Mouse (Mus musculus): ENCODE results near the gene Ugt2b5. TPM values are rescaled to one million over a fixed set of nuclear protein-coding genes. Genes with fewer than 3 reads are reported as not detected.
A peak's percentile ranks its signal among the peaks of the same experiment; 100 is the strongest.
"Not testable (repeated sequence)": the region's sequence is repeated elsewhere in the genome, so short reads cannot be mapped to it uniquely, and the experiment has no call there.

Gene Ugt2b5
- under 1 TPM in 1 of 2 experiments, not detected in 1; 0.17 TPM for total RNA-seq (2021)
- long read RNA-seq, experiment 1: 0 reads
- long read RNA-seq, experiment 2, partial matches to known transcripts: 0 of 2 reads
- long read RNA-seq, experiment 2, other reads (novel, unspliced or antisense): 0 of 2 reads

DNA sequence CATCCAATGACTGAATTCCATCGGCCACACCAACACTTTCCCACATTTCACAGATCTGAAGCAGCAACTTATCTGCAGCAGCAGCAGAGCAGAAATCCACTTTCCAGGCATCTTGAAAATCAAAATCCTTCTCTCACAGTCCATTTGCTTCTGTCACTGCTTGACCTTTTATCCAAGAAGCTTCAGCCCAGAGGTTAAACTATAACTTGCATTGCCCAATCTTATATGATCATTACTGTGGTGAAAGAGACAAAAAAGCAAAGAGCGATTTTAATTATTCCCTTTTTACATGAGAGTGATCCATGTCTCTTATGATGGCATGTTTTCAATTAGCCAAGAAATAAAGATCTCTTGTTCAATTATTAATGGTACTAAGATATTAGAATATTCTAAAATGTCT is at the start of gene Ugt2b5:
TSS of gene Ugt2b5 (minus strand) at position 123 of the 400 bp plus-strand sequence.
- DNase-seq: not testable (repeated sequence)

DNA sequence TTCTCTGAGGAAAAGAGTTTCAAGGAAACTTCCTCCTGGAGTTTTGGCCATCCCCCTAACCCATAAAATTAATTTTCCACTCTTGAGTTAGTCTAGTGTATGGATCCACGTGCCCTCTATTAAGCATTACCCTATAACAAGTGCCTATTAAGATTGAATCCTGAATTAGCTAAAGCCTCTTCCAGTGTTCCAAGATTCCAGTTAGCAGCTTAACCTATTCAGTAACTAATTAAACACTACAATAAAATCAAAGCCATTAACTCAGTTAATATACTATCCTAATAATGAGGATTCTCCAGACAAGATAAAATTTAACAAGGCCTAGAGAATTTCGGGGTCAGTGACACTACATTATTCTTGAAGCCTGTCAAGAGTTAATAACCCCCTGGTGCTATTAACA is 35.7 kb upstream of the Ugt2b5 start:
- not testable (repeated sequence) for DNase-seq

DNA sequence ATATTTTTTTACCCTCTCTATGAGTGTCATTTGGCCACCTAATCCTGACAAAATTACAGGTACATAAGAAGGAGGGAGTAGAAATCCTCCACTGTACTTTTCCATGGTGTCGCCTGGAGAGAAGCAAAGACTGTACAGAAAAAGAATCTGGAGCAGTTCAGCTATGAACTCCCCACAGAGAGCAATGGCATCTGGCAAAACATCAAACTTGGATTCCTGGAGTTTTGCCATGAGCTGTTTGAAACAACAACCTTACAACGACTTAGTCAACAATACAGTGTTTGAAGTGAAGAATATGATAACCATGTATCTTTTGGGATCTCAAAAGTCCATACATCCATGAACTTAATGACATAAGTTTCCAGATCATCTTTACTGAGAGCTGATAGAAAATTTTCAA is 34.6 kb upstream of the Ugt2b5 start:
- DNase-seq: no peak

DNA sequence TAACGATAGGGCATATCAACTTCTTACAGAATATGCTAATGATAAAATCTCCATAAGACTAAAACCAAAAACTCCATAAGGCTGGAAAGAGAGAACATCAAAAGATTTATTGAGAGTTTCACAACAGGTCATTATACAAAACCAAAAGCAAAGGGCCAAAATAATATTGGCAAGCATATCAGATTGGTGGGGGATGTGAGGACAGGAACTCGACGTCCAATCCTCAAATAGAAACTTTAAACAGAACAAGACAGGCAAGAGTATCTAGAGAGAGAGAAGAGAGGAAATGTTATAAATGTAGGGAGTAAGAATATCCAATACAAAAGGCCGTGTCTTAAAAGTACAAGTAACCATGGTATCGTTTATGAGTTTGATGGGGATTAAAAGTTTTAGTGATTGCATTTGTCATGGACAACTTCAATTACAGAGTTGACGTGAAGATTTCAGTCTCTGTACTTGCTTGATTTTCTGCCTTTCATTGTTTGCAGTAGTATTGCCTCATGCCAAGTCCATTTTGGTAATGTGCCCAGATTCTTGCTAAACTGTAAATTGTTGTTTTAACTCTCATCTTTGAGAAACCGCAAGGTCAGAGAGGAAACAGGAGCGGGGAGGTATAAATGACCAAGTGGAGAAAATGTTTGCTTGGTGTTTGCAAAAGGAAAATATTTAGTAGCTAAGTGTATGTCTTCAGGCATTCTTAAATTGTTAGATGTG is 7.8 kb upstream of the Ugt2b5 start:
- DNase-seq: peak; percentile 2 to 21

DNA sequence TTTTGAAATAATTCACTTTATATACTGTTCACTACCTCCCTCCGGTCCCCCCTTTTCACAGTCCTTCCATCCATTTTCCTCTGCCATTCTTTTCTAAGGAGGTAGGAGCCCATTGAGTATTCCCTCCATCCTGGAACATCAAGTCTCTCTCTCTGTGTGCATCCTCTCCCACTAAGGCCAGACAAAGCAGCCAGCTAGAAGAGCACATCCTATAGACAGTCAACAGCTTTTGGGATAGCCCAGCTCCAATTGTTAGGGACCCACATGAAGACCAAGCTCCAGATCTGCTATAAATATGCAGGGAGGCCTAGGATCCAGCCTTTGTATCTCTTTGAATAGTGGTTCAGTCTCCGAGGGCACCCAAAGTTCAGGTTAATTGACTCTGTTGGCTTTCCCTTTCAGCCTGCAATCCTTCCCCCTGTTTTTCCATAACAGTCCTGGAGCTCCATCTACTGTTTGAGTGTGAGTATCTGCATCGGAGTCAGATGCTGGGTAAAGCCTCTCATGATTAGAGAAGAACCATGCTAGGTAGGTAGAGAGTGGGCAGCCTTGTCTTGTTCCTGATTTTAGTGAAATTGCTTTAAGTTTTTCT is 2.8 kb upstream of the Ugt2b5 start:
- peak in 1 of 2 experiments; percentile 3 for DNase-seq

DNA sequence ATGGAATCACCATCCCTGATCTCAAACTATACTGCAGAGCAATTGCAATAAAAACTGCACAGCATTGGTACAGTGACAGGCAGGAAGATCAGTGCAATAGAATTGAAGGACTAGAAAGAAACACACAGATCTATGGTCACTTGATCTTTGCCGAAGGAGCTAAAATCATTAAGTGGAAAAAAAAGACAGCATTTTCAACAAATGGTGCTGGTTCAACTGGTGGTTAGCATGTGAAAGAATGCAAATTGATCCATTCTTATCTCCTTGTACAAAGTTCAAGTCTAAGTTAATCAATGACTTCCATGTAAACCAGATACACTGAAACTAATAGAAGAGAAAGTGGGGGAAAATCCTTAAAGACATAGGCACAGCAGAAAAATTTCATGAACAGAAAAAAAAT is 36.4 kb downstream of the Ugt2b5 start:
- not testable (repeated sequence) for DNase-seq

DNA sequence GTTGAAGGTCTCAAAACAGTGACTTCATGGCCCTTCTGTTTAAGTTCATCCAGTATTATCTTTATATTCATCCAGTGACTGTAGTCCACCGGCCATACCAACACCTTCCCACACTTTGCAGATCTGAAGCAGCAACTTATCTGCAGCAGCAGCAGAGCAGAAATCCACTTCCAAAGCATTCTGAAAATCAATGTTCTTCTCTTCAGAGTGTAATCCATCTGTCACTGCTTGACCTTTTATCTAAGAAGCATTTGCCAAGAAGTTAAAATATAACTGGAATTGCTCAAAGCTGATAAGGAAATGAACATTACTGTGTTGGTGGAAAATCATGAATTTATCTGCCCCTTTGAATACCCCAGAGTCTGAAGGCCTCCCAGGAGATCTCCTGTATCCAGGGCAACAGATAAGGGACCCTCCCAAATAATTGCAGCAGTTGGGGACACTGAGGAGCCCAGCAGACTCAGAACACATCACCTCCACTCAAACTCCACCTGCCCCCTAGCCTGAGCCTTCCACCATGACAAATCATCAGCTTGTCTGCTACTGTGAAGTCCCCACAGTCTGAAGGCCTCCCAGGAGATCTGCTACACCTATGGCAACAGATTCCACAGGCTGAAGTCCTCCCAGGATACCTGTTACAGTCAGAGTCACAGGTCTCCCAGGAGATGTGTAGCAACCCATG is 47.6 kb downstream of the Ugt2b5 start, which contains the start of gene Ugt2b36:
TSS of gene Ugt2b36 (minus strand) at position 210 of the 682 bp plus-strand sequence.
- DNase-seq: no peak

DNA sequence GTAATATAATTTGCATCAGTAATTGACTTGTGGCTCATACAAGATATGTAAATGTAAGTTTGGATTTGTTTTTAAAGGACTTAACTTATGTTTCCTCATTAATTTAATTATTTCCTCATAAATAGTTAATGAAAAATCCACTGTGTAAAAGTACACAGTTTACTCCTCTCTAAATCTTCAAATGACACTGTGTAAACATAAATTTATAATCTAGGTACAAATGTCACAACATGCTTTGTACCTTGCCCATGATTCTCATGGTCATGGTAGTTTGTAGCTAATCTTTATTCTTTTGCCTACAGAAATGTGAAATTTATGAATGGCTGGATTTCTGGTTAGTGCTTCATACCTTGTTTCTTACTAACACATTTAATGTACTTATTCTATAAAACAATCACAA is 49.0 kb downstream of the Ugt2b5 start:
- DNase-seq: no peak

DNA sequence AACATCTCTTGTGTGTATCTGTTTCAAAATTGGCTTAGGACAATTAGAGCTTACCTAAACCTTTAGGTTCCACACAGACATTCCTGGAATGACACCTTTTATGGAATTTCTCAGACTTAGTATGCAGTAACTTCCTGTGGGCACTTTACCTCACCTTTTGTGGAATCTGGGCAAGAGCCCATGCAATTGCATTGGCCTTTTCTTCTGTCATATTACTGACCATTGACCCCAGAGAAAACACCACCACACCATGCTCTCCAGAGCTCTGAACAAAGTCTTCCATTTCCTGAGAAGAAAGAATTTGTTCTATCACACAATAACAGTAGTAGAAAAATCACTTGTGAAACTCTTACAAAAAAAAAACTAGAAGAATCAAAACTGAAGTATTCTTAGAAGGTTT is 50.9 kb downstream of the Ugt2b5 start:
- no peak for DNase-seq

DNA sequence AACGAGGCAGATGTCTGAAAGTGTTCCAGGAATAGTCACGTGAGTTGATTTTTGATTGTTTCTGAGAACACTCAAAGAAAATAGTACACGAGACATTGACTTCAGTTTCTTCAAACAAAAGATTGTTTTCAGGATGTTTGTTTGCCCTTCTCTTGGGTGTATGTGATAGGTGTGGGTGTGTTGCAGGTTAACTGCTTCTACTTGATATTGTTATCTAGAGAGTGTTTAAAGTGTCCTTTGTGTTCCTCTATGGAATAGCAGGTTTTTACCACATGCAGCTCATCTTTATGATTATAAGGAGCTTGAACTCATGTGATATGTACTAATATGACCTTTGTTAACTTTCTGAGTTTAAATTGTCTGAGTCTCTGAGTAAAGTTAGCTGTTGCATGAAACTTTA is 53.8 kb downstream of the Ugt2b5 start:
- no peak for DNase-seq

Other genes starting within 250 kb of the Ugt2b5 start
- under 1 TPM in 1 of 2 experiments, not detected in 1; 0.10 TPM for gene Ugt2b34, start 233.4 kb downstream of the Ugt2b5 start, total RNA-seq (2021)
- under 1 TPM in 1 of 2 experiments, not detected in 1; 0.23 TPM for gene Ugt2b1, start 213.8 kb downstream of the Ugt2b5 start, total RNA-seq (2021)
- not detected for gene Ugt2b35, start 139.5 kb downstream of the Ugt2b5 start, total RNA-seq (2021)
- gene Ugt2b36, start 47.8 kb downstream of the Ugt2b5 start, total RNA-seq (2021): not detected
- not detected for gene Ugt2b37, start 114.5 kb upstream of the Ugt2b5 start, total RNA-seq (2021)
- not detected for gene Ugt2a3, start 196.9 kb upstream of the Ugt2b5 start, total RNA-seq (2021)